Mouse (Mus musculus) CH12.LX (cell line): ENCODE data around the gene Rdh16f2. TPM values are rescaled to one million over a fixed set of nuclear protein-coding genes. Genes with fewer than 3 reads are reported as not detected.
"Not testable (repeated sequence)": the region's sequence is repeated elsewhere in the genome, so short reads cannot be mapped to it uniquely, and the experiment has no call there.

Experiments used
- DNase-seq: peaks from one replicate; pipeline ENCODE4 v3.0.0-alpha.2; 2013; ENCODE audit errors: extremely low read depth
- H3K27ac ChIP-seq: 2 replicates; pipeline ENCODE4 v1.5.1; 2012; ENCODE audit warnings: low read depth, mild to moderate bottlenecking, control low read depth, moderate library complexity; ENCODE audit not compliant: insufficient read depth
- H3K27me3 ChIP-seq: replicated peaks from 2 replicates; pipeline ENCODE3; 2012; ENCODE audit warnings: inconsistent platforms
- H3K36me3 ChIP-seq, 2 experiments: replicated peaks in 1 of 2; 2 replicates each; pipeline versions ENCODE3 to v1.6.1; 2012; ENCODE audit warnings: inconsistent platforms in 1 of 2, low read length in 1 of 2, mild to moderate bottlenecking in 1 of 2, mixed read lengths in 1 of 2, moderate library complexity in 1 of 2; ENCODE audit not compliant: control insufficient read depth in 1 of 2, insufficient read depth in 1 of 2
- H3K4me1 ChIP-seq, 2 experiments: 2 replicates each; pipeline ENCODE4 v1.6.1; 2012; ENCODE audit warnings: inconsistent platforms in 1 of 2, moderate library complexity in 1 of 2; ENCODE audit not compliant: insufficient read depth in 2 of 2, control insufficient read depth in 1 of 2
- H3K4me2 ChIP-seq: 2 replicates; pipeline ENCODE4 v1.6.1; 2012; ENCODE audit warnings: low read depth, mild to moderate bottlenecking, control low read depth; ENCODE audit not compliant: poor library complexity, insufficient read depth, severe bottlenecking
- H3K4me3 ChIP-seq, 3 experiments: fragments of 150-350 bp in 1 of 3; sonication (generic) in 1 of 3; replicated peaks in 1 of 3; 2 replicates each; pipeline versions ENCODE3 to v1.5.1; 2011 to 2012; ENCODE audit warnings: low read depth in 2 of 3, low read length in 2 of 3, mild to moderate bottlenecking in 2 of 3, moderate library complexity in 2 of 3, control low read depth in 1 of 3, improper control_type of control experiment in 1 of 3, inconsistent platforms in 1 of 3, mixed read lengths in 1 of 3; ENCODE audit not compliant: poor library complexity in 1 of 3
- H3K79me2 ChIP-seq: replicated peaks from 2 replicates; pipeline ENCODE4 v1.6.1; 2012; ENCODE audit warnings: mild to moderate bottlenecking, moderate library complexity; ENCODE audit not compliant: control insufficient read depth, poor library complexity, insufficient read depth, severe bottlenecking; ENCODE audit errors: extremely low read depth
- H3K9ac ChIP-seq: 2 replicates; pipeline ENCODE4 v1.6.1; 2012; ENCODE audit warnings: low read depth, mild to moderate bottlenecking, control low read depth, moderate library complexity; ENCODE audit not compliant: insufficient read depth
- H3K9me3 ChIP-seq: replicated peaks from 2 replicates; pipeline ENCODE3; 2012; ENCODE audit warnings: low read length, inconsistent platforms, mixed read lengths
- CHD1 ChIP-seq: IDR thresholded peaks from 2 replicates; pipeline ENCODE4 v1.6.1; 2012; ENCODE audit warnings: low read depth, low read length, improper control_type of control experiment, inconsistent platforms
- CTCF ChIP-seq, 2 experiments: IDR thresholded peaks in 1 of 2; conservative IDR thresholded peaks in 1 of 2; 2 replicates each; pipeline ENCODE4 v1.5.1; 2011 to 2012; ENCODE audit warnings: low read depth in 2 of 2, low read length in 2 of 2, improper control_type of control experiment in 1 of 2, inconsistent platforms in 1 of 2, mild to moderate bottlenecking in 1 of 2, moderate library complexity in 1 of 2
- MAX ChIP-seq: IDR thresholded peaks from 2 replicates; pipeline ENCODE4 v1.6.1; 2011; ENCODE audit warnings: low read length, improper control_type of control experiment
- MXI1 ChIP-seq: IDR thresholded peaks from 2 replicates; pipeline ENCODE4 v1.6.1; 2011; ENCODE audit warnings: mild to moderate bottlenecking, low read depth, low read length, improper control_type of control experiment
- NRF1 ChIP-seq: IDR thresholded peaks from 2 replicates; pipeline ENCODE4 v1.6.1; 2014; ENCODE audit warnings: low read depth, mild to moderate bottlenecking, inconsistent platforms, low read length, improper control_type of control experiment, moderate library complexity
- TCF12 ChIP-seq: IDR thresholded peaks from 2 replicates; pipeline ENCODE4 v1.6.1; 2014; ENCODE audit warnings: low read depth, mild to moderate bottlenecking, inconsistent platforms, low read length, improper control_type of control experiment
- UBTF ChIP-seq: IDR thresholded peaks from 2 replicates; pipeline ENCODE4 v1.6.1; 2012; ENCODE audit warnings: low read depth, mild to moderate bottlenecking, inconsistent platforms, low read length, improper control_type of control experiment, moderate library complexity
- ZC3H11A ChIP-seq: IDR thresholded peaks from 2 replicates; pipeline ENCODE4 v1.6.1; 2012; ENCODE audit warnings: low read depth, mild to moderate bottlenecking, inconsistent platforms, low read length, improper control_type of control experiment
- ZKSCAN1 ChIP-seq: IDR thresholded peaks from 2 replicates; pipeline ENCODE4 v1.6.1; 2012; ENCODE audit warnings: low read depth, inconsistent platforms, low read length, improper control_type of control experiment, borderline replicate concordance
- ZMIZ1 ChIP-seq: IDR thresholded peaks from 2 replicates; pipeline ENCODE4 v1.6.1; 2012; ENCODE audit warnings: low read depth, mild to moderate bottlenecking, inconsistent platforms, low read length, improper control_type of control experiment
- dilution Hi-C: fragments of 300-500 bp; cut with MboI; formaldehyde crosslinking; loops from 2 replicates; pipeline ENCODE4 v1.14.3; 2020; ENCODE audit warnings: low sequenced_read_pairs; ENCODE audit not compliant: extremely low pct_unique_long_range_greater_than_20kb, extremely low pct_ligation_motif_present
- in situ Hi-C: fragments of 300-500 bp; cut with MboI; formaldehyde crosslinking; loops from 3 replicates; pipeline ENCODE4 v1.14.3; 2019; ENCODE audit warnings: low sequenced_read_pairs, low pct_ligation_motif_present, low pct_unique_long_range_greater_than_20kb, mixed read lengths
- polyA plus RNA-seq: library from polyadenylated mRNA; unstranded; fragments of >175 nt; gene quantifications from 2 replicates; pipeline ENCODE4 v1.2.1, GENCODE M21; 2012; ENCODE audit warnings: low read depth; ENCODE audit not compliant: insufficient read length
- total RNA-seq, 2 experiments: library from RNA; depleted of rRNA; stranded (reverse); fragments of 300-350 nt in 1 of 2; fragments of >200 nt in 1 of 2; gene quantifications; 2 replicates each; pipeline ENCODE4 v1.2.3; 2012 to 2014

Gene Rdh16f2
- total RNA-seq (2012; rRNA removed) (not detected in 2 replicates), total RNA-seq (2014; rRNA removed) (not detected in 2 replicates), polyA plus RNA-seq (not detected in 2 replicates)

DNA sequence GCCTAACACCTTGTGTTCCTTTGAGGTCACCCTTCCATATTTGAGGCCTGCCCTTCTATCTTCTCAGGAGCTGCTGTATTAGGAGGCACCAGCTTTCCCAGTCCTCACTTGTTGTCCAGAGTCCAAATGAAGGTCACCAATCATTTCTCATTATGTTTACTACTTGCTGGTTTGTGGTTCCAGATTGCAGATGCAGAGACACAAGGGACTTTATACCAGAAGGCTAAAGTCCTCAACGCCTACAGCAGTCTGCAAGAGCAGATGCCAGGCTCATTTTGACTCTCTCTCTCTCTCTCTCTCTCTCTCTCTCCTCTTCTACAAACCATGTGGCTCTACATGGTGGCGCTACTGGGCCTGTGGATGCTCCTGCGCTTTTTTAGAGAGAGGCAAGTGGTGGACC is at the start of gene Rdh16f2:
Rdh16f2 (plus strand) TSS at position 243 of the 400 bp plus-strand sequence.
- Histone ChIP-seq H3K9me3 (peaks cover 4% of the 10 kb centered on the region), H3K4me2 (no peak within 1 kb of the TSS), H3K27me3 (peaks cover 52% of the 10 kb centered on the region), H3K27ac (no peak within 1 kb of the TSS), H3K4me1 (no peaks in the 10 kb centered on the region), H3K4me3 (no peak within 1 kb of the TSS), H3K79me2 (no peaks in the 10 kb centered on the region), H3K9ac (no peak within 1 kb of the TSS), H3K36me3 (no peaks in the 10 kb centered on the region)
- in situ Hi-C loops = no loop called here
- no peak for DNase-seq
- TF ChIP-seq CHD1 = no peak
- no peak for TF ChIP-seq CTCF (conservative IDR thresholded peaks at IDR 0.05 in 1 of 2, IDR thresholded peaks at IDR 0.05 in 1 of 2; ENCODE audit: low read depth in 2 of 2, low read length in 2 of 2)
- no peak for TF ChIP-seq ZC3H11A
- TF ChIP-seq UBTF = no peak
- TF ChIP-seq MAX = no peak
- TF ChIP-seq ZKSCAN1 = no peak
- TF ChIP-seq TCF12 = no peak
- TF ChIP-seq NRF1 = no peak
- TF ChIP-seq ZMIZ1 = no peak
- no peak for TF ChIP-seq MXI1
- dilution Hi-C loops = no loop called here

DNA sequence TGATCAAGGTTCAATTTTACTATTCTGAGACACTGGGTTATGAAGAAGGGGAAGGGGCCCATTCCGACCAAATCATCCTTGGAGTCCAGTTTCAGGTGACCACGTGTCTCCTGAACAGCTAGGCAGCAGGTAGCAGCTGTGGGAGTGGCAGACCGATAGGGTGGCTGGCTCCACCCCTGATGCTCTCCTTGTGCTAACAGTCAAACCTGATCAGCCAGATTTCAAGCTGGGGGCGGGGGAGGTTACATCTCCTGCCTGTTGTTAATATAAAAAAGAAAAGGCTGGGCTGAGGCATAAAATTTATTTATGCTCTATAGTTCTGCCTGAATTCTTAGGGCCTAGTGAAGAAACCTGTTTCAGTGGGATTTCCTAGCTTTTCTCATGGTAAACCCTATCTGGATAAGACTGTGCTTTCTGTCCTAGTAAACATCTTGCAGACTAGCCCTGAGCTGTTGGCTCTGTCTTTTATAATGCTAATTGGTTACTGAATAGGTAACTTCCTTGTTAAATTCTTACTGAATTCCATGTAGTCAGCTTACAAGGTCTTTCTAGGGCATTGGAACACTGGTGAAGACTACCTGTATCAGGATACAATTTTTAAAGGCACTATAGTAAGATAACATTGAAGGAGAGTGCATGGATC is 48.9 kb upstream of the Rdh16f2 start:
- H3K27me3 ChIP-seq = peaks cover 22% of the 10 kb centered on the region
- H3K9ac ChIP-seq, H3K27ac ChIP-seq, dilution Hi-C loops, H3K4me1 ChIP-seq, DNase-seq, H3K4me3 ChIP-seq, H3K9me3 ChIP-seq, H3K79me2 ChIP-seq, in situ Hi-C loops, H3K36me3 ChIP-seq, H3K4me2 ChIP-seq: not testable (repeated sequence)

DNA sequence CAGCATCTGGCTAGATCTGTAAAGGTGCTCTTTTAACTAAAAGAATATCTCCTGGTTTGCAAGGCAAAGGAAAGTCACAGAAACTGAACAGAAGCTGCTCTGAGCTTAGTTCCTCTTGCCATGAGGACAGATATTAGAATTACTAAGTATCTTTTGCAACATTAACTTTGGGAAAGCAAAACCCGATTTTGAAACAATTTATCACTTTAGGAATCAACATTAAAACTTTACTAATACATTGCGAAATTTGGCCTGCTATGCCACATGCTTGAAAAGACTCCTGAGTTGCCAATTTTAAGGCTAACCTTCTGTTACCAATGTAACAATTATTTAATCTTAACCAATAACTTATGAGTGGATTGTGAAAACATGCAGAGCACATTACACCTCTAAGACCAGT is 44.5 kb upstream of the Rdh16f2 start:
- H3K4me2 ChIP-seq, H3K27ac ChIP-seq, H3K36me3 ChIP-seq, in situ Hi-C loops, H3K27me3 ChIP-seq, H3K9me3 ChIP-seq, H3K4me1 ChIP-seq, DNase-seq, H3K9ac ChIP-seq, H3K4me3 ChIP-seq, dilution Hi-C loops, H3K79me2 ChIP-seq: not testable (repeated sequence)
